Mouse (Mus musculus): ENCODE measurements around the gene E330021D16Rik. TPM values are rescaled to one million over a fixed set of nuclear protein-coding genes. Genes with fewer than 3 reads are reported as not detected.

E330021D16Rik gene
- not detected for total RNA-seq (2023)

DNA sequence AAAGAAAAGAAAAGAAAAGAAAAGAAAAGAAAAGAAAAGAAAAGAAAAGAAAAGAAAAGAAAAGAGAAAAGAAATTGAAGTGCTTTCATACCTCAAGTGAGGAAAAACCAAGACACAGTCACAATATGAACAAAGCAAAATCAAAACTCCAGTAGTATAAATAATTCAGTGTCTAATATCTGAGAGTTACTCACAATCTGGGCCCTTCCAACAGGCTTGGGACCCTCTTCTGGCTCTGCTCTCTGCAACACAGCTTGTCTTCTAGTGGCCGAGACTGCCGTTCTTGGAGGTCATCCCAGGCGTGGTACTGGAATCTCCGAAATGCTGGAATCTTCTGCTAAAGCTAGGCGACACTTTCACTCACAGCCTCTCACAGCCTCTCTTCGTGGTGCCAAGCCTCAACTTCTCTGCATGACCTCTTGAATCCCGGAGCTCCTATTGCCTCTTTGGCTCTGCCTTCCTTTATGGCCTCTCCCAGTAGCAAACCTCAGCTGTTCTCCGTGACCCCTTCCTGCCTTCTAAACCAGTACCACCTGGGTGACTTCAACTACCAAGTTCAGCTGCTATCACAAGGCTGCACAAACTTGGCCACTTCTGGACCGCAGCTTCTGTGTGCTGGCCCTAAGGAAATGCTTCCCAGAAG lies at the start of gene E330021D16Rik:
Gene E330021D16Rik (minus strand): TSS at position 437 of the 643 bp plus-strand sequence.

Other genes starting within 250 kb of the E330021D16Rik start
- gene Grin2b, start 242.1 kb downstream of the E330021D16Rik start, total RNA-seq (2023) = not detected
- gene Gm8994, start 88.0 kb downstream of the E330021D16Rik start, total RNA-seq (2023) = not detected
- gene Atf7ip, start 90.6 kb upstream of the E330021D16Rik start, total RNA-seq (2023) = 306 TPM
- gene Plbd1, start 246.4 kb upstream of the E330021D16Rik start, total RNA-seq (2023) = 11.8 TPM